Mouse (Mus musculus) CH12.LX (cell line): ENCODE data around the gene Slc46a2. TPM values are rescaled to one million over a fixed set of nuclear protein-coding genes. Genes with fewer than 3 reads are reported as not detected.

Source experiments
- DNase-seq: peaks from one replicate; pipeline ENCODE4 v3.0.0-alpha.2; 2013; ENCODE audit errors: extremely low read depth
- H3K27ac ChIP-seq: 2 replicates; pipeline ENCODE4 v1.5.1; 2012; ENCODE audit warnings: low read depth, mild to moderate bottlenecking, control low read depth, moderate library complexity; ENCODE audit not compliant: insufficient read depth
- H3K27me3 ChIP-seq: replicated peaks from 2 replicates; pipeline ENCODE3; 2012; ENCODE audit warnings: inconsistent platforms
- H3K36me3 ChIP-seq, 2 experiments: replicated peaks in 1 of 2; 2 replicates each; pipeline versions ENCODE3 to v1.6.1; 2012; ENCODE audit warnings: inconsistent platforms in 1 of 2, low read length in 1 of 2, mild to moderate bottlenecking in 1 of 2, mixed read lengths in 1 of 2, moderate library complexity in 1 of 2; ENCODE audit not compliant: control insufficient read depth in 1 of 2, insufficient read depth in 1 of 2
- H3K4me1 ChIP-seq, 2 experiments: 2 replicates each; pipeline ENCODE4 v1.6.1; 2012; ENCODE audit warnings: inconsistent platforms in 1 of 2, moderate library complexity in 1 of 2; ENCODE audit not compliant: insufficient read depth in 2 of 2, control insufficient read depth in 1 of 2
- H3K4me2 ChIP-seq: 2 replicates; pipeline ENCODE4 v1.6.1; 2012; ENCODE audit warnings: low read depth, mild to moderate bottlenecking, control low read depth; ENCODE audit not compliant: poor library complexity, insufficient read depth, severe bottlenecking
- H3K4me3 ChIP-seq, 3 experiments: fragments of 150-350 bp in 1 of 3; sonication (generic) in 1 of 3; replicated peaks in 1 of 3; 2 replicates each; pipeline versions ENCODE3 to v1.5.1; 2011 to 2012; ENCODE audit warnings: low read depth in 2 of 3, low read length in 2 of 3, mild to moderate bottlenecking in 2 of 3, moderate library complexity in 2 of 3, control low read depth in 1 of 3, improper control_type of control experiment in 1 of 3, inconsistent platforms in 1 of 3, mixed read lengths in 1 of 3; ENCODE audit not compliant: poor library complexity in 1 of 3
- H3K79me2 ChIP-seq: replicated peaks from 2 replicates; pipeline ENCODE4 v1.6.1; 2012; ENCODE audit warnings: mild to moderate bottlenecking, moderate library complexity; ENCODE audit not compliant: control insufficient read depth, poor library complexity, insufficient read depth, severe bottlenecking; ENCODE audit errors: extremely low read depth
- H3K9ac ChIP-seq: 2 replicates; pipeline ENCODE4 v1.6.1; 2012; ENCODE audit warnings: low read depth, mild to moderate bottlenecking, control low read depth, moderate library complexity; ENCODE audit not compliant: insufficient read depth
- H3K9me3 ChIP-seq: replicated peaks from 2 replicates; pipeline ENCODE3; 2012; ENCODE audit warnings: low read length, inconsistent platforms, mixed read lengths
- BHLHE40 ChIP-seq: IDR thresholded peaks from 2 replicates; pipeline ENCODE4 v1.6.1; 2011; ENCODE audit warnings: mild to moderate bottlenecking, low read depth, low read length, improper control_type of control experiment
- CHD1 ChIP-seq: IDR thresholded peaks from 2 replicates; pipeline ENCODE4 v1.6.1; 2012; ENCODE audit warnings: low read depth, low read length, improper control_type of control experiment, inconsistent platforms
- CTCF ChIP-seq, 2 experiments: IDR thresholded peaks in 1 of 2; conservative IDR thresholded peaks in 1 of 2; 2 replicates each; pipeline ENCODE4 v1.5.1; 2011 to 2012; ENCODE audit warnings: low read depth in 2 of 2, low read length in 2 of 2, improper control_type of control experiment in 1 of 2, inconsistent platforms in 1 of 2, mild to moderate bottlenecking in 1 of 2, moderate library complexity in 1 of 2
- EP300 ChIP-seq: IDR thresholded peaks from 2 replicates; pipeline ENCODE4 v1.6.1; 2011; ENCODE audit warnings: low read length, improper control_type of control experiment
- ETS1 ChIP-seq: conservative IDR thresholded peaks from 2 replicates; pipeline ENCODE4 v1.6.1; 2012; ENCODE audit warnings: low read depth, mild to moderate bottlenecking, inconsistent platforms, low read length, improper control_type of control experiment, moderate library complexity
- GABPA ChIP-seq: IDR thresholded peaks from 2 replicates; pipeline ENCODE4 v1.6.1; 2012; ENCODE audit warnings: low read depth, low read length, improper control_type of control experiment, inconsistent platforms; ENCODE audit not compliant: insufficient replicate concordance
- IRF4 ChIP-seq: IDR thresholded peaks from 2 replicates; pipeline ENCODE4 v1.6.1; 2014; ENCODE audit warnings: low read depth, mild to moderate bottlenecking, inconsistent platforms, low read length, improper control_type of control experiment
- JUN ChIP-seq: IDR thresholded peaks from 2 replicates; pipeline ENCODE4 v1.6.1; 2011; ENCODE audit warnings: low read depth, mild to moderate bottlenecking, low read length, improper control_type of control experiment, moderate library complexity; ENCODE audit not compliant: insufficient read depth
- JUND ChIP-seq: conservative IDR thresholded peaks from 2 replicates; pipeline ENCODE4 v1.6.1; 2011; ENCODE audit warnings: low read depth, low read length, improper control_type of control experiment
- KAT2A ChIP-seq: IDR thresholded peaks from 2 replicates; pipeline ENCODE4 v1.6.1; 2012; ENCODE audit warnings: low read length, improper control_type of control experiment, inconsistent platforms; ENCODE audit not compliant: insufficient replicate concordance
- MAX ChIP-seq: IDR thresholded peaks from 2 replicates; pipeline ENCODE4 v1.6.1; 2011; ENCODE audit warnings: low read length, improper control_type of control experiment
- MAZ ChIP-seq: IDR thresholded peaks from 2 replicates; pipeline ENCODE4 v1.6.1; 2012; ENCODE audit warnings: low read depth, mild to moderate bottlenecking, inconsistent platforms, low read length, improper control_type of control experiment, moderate library complexity
- MXI1 ChIP-seq: IDR thresholded peaks from 2 replicates; pipeline ENCODE4 v1.6.1; 2011; ENCODE audit warnings: mild to moderate bottlenecking, low read depth, low read length, improper control_type of control experiment
- NELFE ChIP-seq: IDR thresholded peaks from 2 replicates; pipeline ENCODE4 v1.6.1; 2011; ENCODE audit warnings: low read depth, low read length, improper control_type of control experiment
- NRF1 ChIP-seq: IDR thresholded peaks from 2 replicates; pipeline ENCODE4 v1.6.1; 2014; ENCODE audit warnings: low read depth, mild to moderate bottlenecking, inconsistent platforms, low read length, improper control_type of control experiment, moderate library complexity
- PAX5 ChIP-seq: IDR thresholded peaks from 2 replicates; pipeline ENCODE4 v1.6.1; 2012; ENCODE audit warnings: low read length, inconsistent platforms, mixed read lengths
- POLR2A ChIP-seq: IDR thresholded peaks from 2 replicates; pipeline ENCODE4 v1.6.1; 2011; ENCODE audit warnings: low read depth, mild to moderate bottlenecking, improper control_type of control experiment, low read length
- POLR2AphosphoS2 ChIP-seq: IDR thresholded peaks from 2 replicates; pipeline ENCODE4 v1.6.1; 2011; ENCODE audit warnings: low read depth, low read length, improper control_type of control experiment
- SIN3A ChIP-seq: IDR thresholded peaks from 2 replicates; pipeline ENCODE4 v1.6.1; 2012; ENCODE audit warnings: low read length, improper control_type of control experiment, inconsistent platforms
- USF1 ChIP-seq: IDR thresholded peaks from 2 replicates; pipeline ENCODE4 v1.6.1; 2014; ENCODE audit warnings: low read depth, mild to moderate bottlenecking, inconsistent platforms, low read length, improper control_type of control experiment
- ZNF384 ChIP-seq: IDR thresholded peaks from 2 replicates; pipeline ENCODE4 v1.6.1; 2012; ENCODE audit warnings: low read depth, low read length, improper control_type of control experiment, inconsistent platforms
- dilution Hi-C: fragments of 300-500 bp; cut with MboI; formaldehyde crosslinking; loops from 2 replicates; pipeline ENCODE4 v1.14.3; 2020; ENCODE audit warnings: low sequenced_read_pairs; ENCODE audit not compliant: extremely low pct_unique_long_range_greater_than_20kb, extremely low pct_ligation_motif_present
- in situ Hi-C: fragments of 300-500 bp; cut with MboI; formaldehyde crosslinking; loops from 3 replicates; pipeline ENCODE4 v1.14.3; 2019; ENCODE audit warnings: low sequenced_read_pairs, low pct_ligation_motif_present, low pct_unique_long_range_greater_than_20kb, mixed read lengths
- polyA plus RNA-seq: library from polyadenylated mRNA; unstranded; fragments of >175 nt; gene quantifications from 2 replicates; pipeline ENCODE4 v1.2.1, GENCODE M21; 2012; ENCODE audit warnings: low read depth; ENCODE audit not compliant: insufficient read length
- total RNA-seq, 2 experiments: library from RNA; depleted of rRNA; stranded (reverse); fragments of 300-350 nt in 1 of 2; fragments of >200 nt in 1 of 2; gene quantifications; 2 replicates each; pipeline ENCODE4 v1.2.3; 2012 to 2014

Slc46a2 gene
- total RNA-seq (2012; rRNA removed): not detected in 2 replicates
- not detected in 2 replicates for total RNA-seq (2014; rRNA removed)
- not detected in 2 replicates for polyA plus RNA-seq

- DNase-seq: no peak
- H3K4me1 ChIP-seq: no peaks in the 10 kb centered on the region
- H3K79me2 ChIP-seq: no peaks in the 10 kb centered on the region
- no peak within 1 kb of the TSS for H3K27ac ChIP-seq
- no peak for TF ChIP-seq ETS1
- TF ChIP-seq MAZ: no peak
- no peak for TF ChIP-seq JUN
- no peak for TF ChIP-seq POLR2AphosphoS2
- TF ChIP-seq SIN3A: no peak
- TF ChIP-seq CTCF (conservative IDR thresholded peaks at IDR 0.05 in 1 of 2, IDR thresholded peaks at IDR 0.05 in 1 of 2; ENCODE audit: low read depth in 2 of 2, low read length in 2 of 2): no peak
- TF ChIP-seq KAT2A: no peak
- TF ChIP-seq USF1: no peak
- no peak for TF ChIP-seq MAX
- no peak for TF ChIP-seq MXI1
- TF ChIP-seq GABPA: no peak
- no peak for TF ChIP-seq POLR2A
- TF ChIP-seq PAX5: no peak
- no peak for TF ChIP-seq NELFE
- TF ChIP-seq BHLHE40: no peak
- TF ChIP-seq NRF1: no peak
- no peak for TF ChIP-seq ZNF384
- TF ChIP-seq IRF4: no peak
- TF ChIP-seq, all 38 proteins: peak for 0
- Histone ChIP-seq H3K9ac (no peak within 1 kb of the TSS), H3K36me3 (no peaks in the 10 kb centered on the region), H3K9me3 (no peaks in the 10 kb centered on the region), H3K4me2 (no peak within 1 kb of the TSS), H3K4me3 (no peak within 1 kb of the TSS), H3K27me3 (peaks cover 2% of the 10 kb centered on the region)
- in situ Hi-C loops (loop anchor here (5.0 kb wide), 1 partner anchor 38 kb away; no protein-coding TSS in a partner anchor), dilution Hi-C loops (no loop called here)
Measured at GRCm38 (mm10) chr4:59914608-59915403, at the start of gene Slc46a2. Gene Slc46a2, minus strand, starts transcription at chr4:59915056.

- dilution Hi-C loops: no loop called here
- no peak within 1 kb of the TSS for H3K9ac ChIP-seq
Measured at GRCm38 (mm10) chr4:59963405-59964344, 48.8 kb upstream of the Slc46a2 start, which contains the start of gene Mup6. Gene Mup6, plus strand, starts transcription at chr4:59964294.

More at GRCm38 (mm10) chr4:59963405-59964344, 48.8 kb upstream of the Slc46a2 start, which contains the start of gene Mup6:
- Histone ChIP-seq H3K9me3 (no peaks in the 10 kb centered on the region), H3K27ac (no peak within 1 kb of the TSS), H3K4me1 (peaks cover 0 to 4% of the 10 kb centered on the region in 2 experiments; a peak in 1 of 4 replicates), H3K4me3 (no peak within 1 kb of the TSS), H3K4me2 (0 out of 2 replicates have a peak within 1 kb of the TSS, but pooled peaks have one; percentile 10), H3K27me3 (no peaks in the 10 kb centered on the region), H3K79me2 (no peaks in the 10 kb centered on the region), H3K36me3 (no peaks in the 10 kb centered on the region)
- in situ Hi-C loops: no loop called here
- no peak for TF ChIP-seq POLR2A
- no peak for TF ChIP-seq SIN3A
- TF ChIP-seq JUND: peak; percentile 62
- peak; percentile 38; the same call in 1 of the 2 replicates for TF ChIP-seq JUN
- peak; percentile 27; the same call in 1 of the 2 replicates for TF ChIP-seq BHLHE40
- TF ChIP-seq IRF4: peak; percentile 64
- 0 out of 2 replicates have a peak, but pooled peaks have one; percentile 40 for TF ChIP-seq EP300
- TF ChIP-seq CHD1: no peak
- DNase-seq: peak; percentile 4
